Mouse (Mus musculus): ENCODE measurements around the gene Rabgef1. TPM values are rescaled to one million over a fixed set of nuclear protein-coding genes. Genes with fewer than 3 reads are reported as not detected.

The Rabgef1 gene
- total RNA-seq (2014; fragmentation: Nextera tagmentation) (44.0 and 48.2 TPM in 2 replicates), total RNA-seq (2017) (52.9 and 80.4 TPM in 2 replicates), polyA plus RNA-seq (2012) (18.5 and 23.4 TPM in 2 replicates)

GRCm38 (mm10) chr5:130171423-130171954 lies at the start of gene Rabgef1:
TSS of gene Rabgef1 (plus strand) at chr5:130171798.
- TF ChIP-seq GATA1 (IDR thresholded peaks at IDR 0.05; ENCODE audit: borderline replicate concordance, low read length) = no peak
- no peak for TF ChIP-seq CTCF (IDR thresholded peaks at IDR 0.05; ENCODE audit: low read depth, low read length)
- no peak for TF ChIP-seq POLR2AphosphoS5 (IDR thresholded peaks at IDR 0.05; ENCODE audit: insufficient replicate concordance, low read depth, low read length)
- no peak for TF ChIP-seq GATA2 (IDR thresholded peaks at IDR 0.05; ENCODE audit: borderline replicate concordance, low read depth, low read length)
- TF ChIP-seq TAL1 (conservative IDR thresholded peaks at IDR 0.05; ENCODE audit: low read depth, low read length) = no peak
- peak; percentile 83 for DNase-seq (ENCODE audit: low spot score)
- Histone ChIP-seq H3K9me3 (replicated peaks) (peaks cover 5% of the 10 kb centered on the region), H3K4me1 (ENCODE audit: insufficient read depth, low read depth, low read length) (peaks cover 62% of the 10 kb centered on the region), H3K27me3 (ENCODE audit: insufficient read depth, low read length) (no peaks in the 10 kb centered on the region), H3K36me3 (replicated peaks) (peaks cover 21% of the 10 kb centered on the region), H3K4me3 (ENCODE audit: low read depth, low read length) (peak within 1 kb of the TSS; percentile 88)
- ATAC-seq (ENCODE audit: extremely low read depth, insufficient number of reproducible peaks, low FRiP score, poor library complexity, severe bottlenecking) = peak; percentile 81

DNA sequence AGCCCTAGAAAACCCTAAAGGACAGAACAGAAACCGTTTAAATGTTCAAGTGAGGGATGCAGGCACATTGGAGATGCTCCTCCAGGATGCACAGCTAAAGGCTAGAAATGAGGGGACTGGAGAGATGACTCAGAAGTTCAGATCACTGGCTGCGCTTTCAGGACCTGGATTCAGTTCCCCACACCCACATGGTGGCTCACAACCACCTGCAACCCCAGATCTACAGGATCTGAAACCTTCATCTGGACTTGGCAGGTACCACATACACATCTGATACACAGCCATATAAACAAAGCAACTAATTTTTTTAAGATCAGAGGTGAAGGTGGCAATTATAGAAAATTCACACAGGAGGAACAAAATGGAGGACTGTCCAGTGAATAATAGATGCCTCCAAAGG lies 49.2 kb upstream of the Rabgef1 start:
- Histone ChIP-seq H3K36me3 (replicated peaks) (no peaks in the 10 kb centered on the region), H3K4me3 (ENCODE audit: low read depth, low read length) (no peak overlapping the region), H3K27me3 (ENCODE audit: insufficient read depth, low read length) (peaks cover 31% of the 10 kb centered on the region), H3K9me3 (replicated peaks) (no peaks in the 10 kb centered on the region), H3K4me1 (ENCODE audit: insufficient read depth, low read depth, low read length) (no peaks in the 10 kb centered on the region)
- DNase-seq (ENCODE audit: low spot score) (no peak), ATAC-seq (ENCODE audit: extremely low read depth, insufficient number of reproducible peaks, low FRiP score, poor library complexity, severe bottlenecking) (no peak)
- TF ChIP-seq GATA1 (IDR thresholded peaks at IDR 0.05; ENCODE audit: borderline replicate concordance, low read length) = no peak
- TF ChIP-seq TAL1 (conservative IDR thresholded peaks at IDR 0.05; ENCODE audit: low read depth, low read length) = no peak
- no peak for TF ChIP-seq CTCF (IDR thresholded peaks at IDR 0.05; ENCODE audit: low read depth, low read length)
- TF ChIP-seq GATA2 (IDR thresholded peaks at IDR 0.05; ENCODE audit: borderline replicate concordance, low read depth, low read length) = no peak
- TF ChIP-seq POLR2AphosphoS5 (IDR thresholded peaks at IDR 0.05; ENCODE audit: insufficient replicate concordance, low read depth, low read length) = no peak

DNA sequence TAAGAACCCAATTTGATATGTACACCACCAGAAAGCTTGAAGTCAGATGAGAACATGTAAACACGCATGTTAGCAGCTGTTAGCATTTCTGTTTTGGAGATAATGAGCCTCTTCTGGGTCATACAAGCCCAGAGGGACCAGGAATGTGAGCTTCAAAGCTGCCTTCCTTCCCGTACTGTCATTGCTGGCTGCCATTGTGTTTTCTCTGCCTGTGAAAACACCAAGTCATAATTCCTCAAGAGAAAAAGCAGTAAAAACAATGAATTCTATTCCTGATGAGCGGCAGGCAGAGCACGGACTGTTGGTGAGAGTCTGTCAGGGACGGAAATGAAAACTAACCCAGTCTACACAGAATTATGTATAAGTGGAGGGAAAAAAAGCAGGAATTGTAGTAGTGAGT lies 47.3 kb upstream of the Rabgef1 start:
- no peaks in the 10 kb centered on the region for H3K36me3 ChIP-seq (replicated peaks)
- ATAC-seq (ENCODE audit: extremely low read depth, insufficient number of reproducible peaks, low FRiP score, poor library complexity, severe bottlenecking) (no peak), DNase-seq (ENCODE audit: low spot score) (no peak)
- peaks cover 31% of the 10 kb centered on the region for H3K27me3 ChIP-seq (ENCODE audit: insufficient read depth, low read length)
- TF ChIP-seq GATA1 (IDR thresholded peaks at IDR 0.05; ENCODE audit: borderline replicate concordance, low read length) (no peak), CTCF (IDR thresholded peaks at IDR 0.05; ENCODE audit: low read depth, low read length) (no peak), POLR2AphosphoS5 (IDR thresholded peaks at IDR 0.05; ENCODE audit: insufficient replicate concordance, low read depth, low read length) (no peak), TAL1 (conservative IDR thresholded peaks at IDR 0.05; ENCODE audit: low read depth, low read length) (no peak), GATA2 (IDR thresholded peaks at IDR 0.05; ENCODE audit: borderline replicate concordance, low read depth, low read length) (no peak)
- H3K4me1 ChIP-seq (ENCODE audit: insufficient read depth, low read depth, low read length) = no peaks in the 10 kb centered on the region
- H3K9me3 ChIP-seq (replicated peaks) = no peaks in the 10 kb centered on the region
- H3K4me3 ChIP-seq (ENCODE audit: low read depth, low read length) = no peak overlapping the region

DNA sequence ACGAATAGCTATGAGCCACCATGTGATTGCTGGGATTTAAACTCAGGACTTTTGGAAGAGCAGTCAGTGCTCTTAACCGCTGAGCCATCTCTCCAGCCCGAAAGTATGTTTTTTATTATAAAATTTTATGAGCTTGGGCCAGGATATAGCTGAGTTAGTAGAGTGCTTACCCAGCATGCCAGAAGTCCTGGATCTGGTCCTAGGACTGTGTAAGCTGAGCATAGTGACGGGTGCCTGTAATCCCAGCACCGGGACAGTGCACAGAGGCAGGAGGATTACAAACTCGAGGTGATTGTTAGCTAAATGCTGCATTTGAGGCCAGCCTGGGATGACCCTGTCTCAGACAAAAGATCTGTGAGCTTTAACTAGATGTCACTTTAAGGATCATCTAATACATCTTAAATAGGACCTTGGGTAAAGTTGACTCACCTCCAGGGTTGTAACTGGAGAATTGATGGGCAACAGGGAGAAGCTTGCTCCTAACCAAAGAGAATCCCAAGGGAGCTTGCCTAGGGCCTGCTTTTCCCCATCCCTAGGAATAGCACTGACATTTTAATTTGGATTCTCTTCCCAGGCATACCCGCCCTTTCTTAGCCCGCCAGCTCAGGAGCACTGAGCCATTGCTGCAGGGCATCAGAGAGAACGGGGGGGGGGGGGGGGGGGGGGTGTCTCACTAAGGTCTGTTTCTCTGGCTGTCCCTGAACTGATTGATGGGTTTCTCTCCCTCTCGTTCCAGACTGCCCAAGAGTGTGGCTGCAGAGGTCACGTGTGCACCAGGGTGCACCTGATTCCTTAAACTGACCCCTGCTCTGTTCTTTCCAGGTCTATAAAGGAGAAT lies 42.7 kb upstream of the Rabgef1 start:
- H3K4me3 ChIP-seq (ENCODE audit: low read depth, low read length) = no peak overlapping the region
- no peaks in the 10 kb centered on the region for H3K36me3 ChIP-seq (replicated peaks)
- H3K9me3 ChIP-seq (replicated peaks) = no peaks in the 10 kb centered on the region
- TF ChIP-seq TAL1 (conservative IDR thresholded peaks at IDR 0.05; ENCODE audit: low read depth, low read length) (no peak), GATA2 (IDR thresholded peaks at IDR 0.05; ENCODE audit: borderline replicate concordance, low read depth, low read length) (no peak), GATA1 (IDR thresholded peaks at IDR 0.05; ENCODE audit: borderline replicate concordance, low read length) (no peak), POLR2AphosphoS5 (IDR thresholded peaks at IDR 0.05; ENCODE audit: insufficient replicate concordance, low read depth, low read length) (no peak), CTCF (IDR thresholded peaks at IDR 0.05; ENCODE audit: low read depth, low read length) (no peak)
- ATAC-seq (ENCODE audit: extremely low read depth, insufficient number of reproducible peaks, low FRiP score, poor library complexity, severe bottlenecking) = no peak
- no peaks in the 10 kb centered on the region for H3K4me1 ChIP-seq (ENCODE audit: insufficient read depth, low read depth, low read length)
- no peak for DNase-seq (ENCODE audit: low spot score)
- peaks cover 19% of the 10 kb centered on the region for H3K27me3 ChIP-seq (ENCODE audit: insufficient read depth, low read length)

GRCm38 (mm10) chr5:130129524-130129793 lies 42.1 kb upstream of the Rabgef1 start:
- Histone ChIP-seq H3K4me1 (ENCODE audit: insufficient read depth, low read depth, low read length) (no peaks in the 10 kb centered on the region), H3K27me3 (ENCODE audit: insufficient read depth, low read length) (peaks cover 17% of the 10 kb centered on the region), H3K36me3 (replicated peaks) (no peaks in the 10 kb centered on the region), H3K9me3 (replicated peaks) (no peaks in the 10 kb centered on the region), H3K4me3 (ENCODE audit: low read depth, low read length) (no peak overlapping the region)
- ATAC-seq (ENCODE audit: extremely low read depth, insufficient number of reproducible peaks, low FRiP score, poor library complexity, severe bottlenecking) (no peak), DNase-seq (ENCODE audit: low spot score) (no peak)
- no peak for TF ChIP-seq GATA1 (IDR thresholded peaks at IDR 0.05; ENCODE audit: borderline replicate concordance, low read length)
- no peak for TF ChIP-seq POLR2AphosphoS5 (IDR thresholded peaks at IDR 0.05; ENCODE audit: insufficient replicate concordance, low read depth, low read length)
- no peak for TF ChIP-seq GATA2 (IDR thresholded peaks at IDR 0.05; ENCODE audit: borderline replicate concordance, low read depth, low read length)
- no peak for TF ChIP-seq CTCF (IDR thresholded peaks at IDR 0.05; ENCODE audit: low read depth, low read length)
- no peak for TF ChIP-seq TAL1 (conservative IDR thresholded peaks at IDR 0.05; ENCODE audit: low read depth, low read length)

DNA sequence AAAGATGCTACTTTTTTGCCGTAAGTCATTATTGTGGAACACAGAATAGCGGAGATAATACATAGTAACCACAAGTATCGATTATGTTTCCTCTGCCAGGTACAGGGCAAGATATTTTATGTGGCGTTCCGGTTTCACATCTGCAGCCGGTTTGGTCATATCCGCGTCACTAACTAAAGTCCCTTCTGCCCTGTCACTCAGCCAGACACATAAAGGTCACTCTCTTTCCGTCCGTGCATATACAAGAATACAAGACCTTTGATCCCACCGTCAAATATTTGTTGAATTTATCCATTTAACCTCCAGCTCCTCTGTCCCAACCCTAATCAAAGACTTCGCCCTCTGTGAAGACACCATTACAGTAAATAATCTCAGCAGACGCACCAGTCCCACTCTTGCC lies 35.0 kb upstream of the Rabgef1 start:
- DNase-seq (ENCODE audit: low spot score) (no peak), ATAC-seq (ENCODE audit: extremely low read depth, insufficient number of reproducible peaks, low FRiP score, poor library complexity, severe bottlenecking) (no peak)
- H3K9me3 ChIP-seq (replicated peaks) = no peaks in the 10 kb centered on the region
- H3K36me3 ChIP-seq (replicated peaks) = no peaks in the 10 kb centered on the region
- H3K4me1 ChIP-seq (ENCODE audit: insufficient read depth, low read depth, low read length) = peaks cover 6% of the 10 kb centered on the region
- no peak overlapping the region for H3K4me3 ChIP-seq (ENCODE audit: low read depth, low read length)
- peaks cover 26% of the 10 kb centered on the region for H3K27me3 ChIP-seq (ENCODE audit: insufficient read depth, low read length)
- TF ChIP-seq TAL1 (conservative IDR thresholded peaks at IDR 0.05; ENCODE audit: low read depth, low read length) (no peak), CTCF (IDR thresholded peaks at IDR 0.05; ENCODE audit: low read depth, low read length) (no peak), GATA2 (IDR thresholded peaks at IDR 0.05; ENCODE audit: borderline replicate concordance, low read depth, low read length) (no peak), GATA1 (IDR thresholded peaks at IDR 0.05; ENCODE audit: borderline replicate concordance, low read length) (no peak), POLR2AphosphoS5 (IDR thresholded peaks at IDR 0.05; ENCODE audit: insufficient replicate concordance, low read depth, low read length) (no peak)

Measured in G1E (cell line).